In the genomic region with DNA sequence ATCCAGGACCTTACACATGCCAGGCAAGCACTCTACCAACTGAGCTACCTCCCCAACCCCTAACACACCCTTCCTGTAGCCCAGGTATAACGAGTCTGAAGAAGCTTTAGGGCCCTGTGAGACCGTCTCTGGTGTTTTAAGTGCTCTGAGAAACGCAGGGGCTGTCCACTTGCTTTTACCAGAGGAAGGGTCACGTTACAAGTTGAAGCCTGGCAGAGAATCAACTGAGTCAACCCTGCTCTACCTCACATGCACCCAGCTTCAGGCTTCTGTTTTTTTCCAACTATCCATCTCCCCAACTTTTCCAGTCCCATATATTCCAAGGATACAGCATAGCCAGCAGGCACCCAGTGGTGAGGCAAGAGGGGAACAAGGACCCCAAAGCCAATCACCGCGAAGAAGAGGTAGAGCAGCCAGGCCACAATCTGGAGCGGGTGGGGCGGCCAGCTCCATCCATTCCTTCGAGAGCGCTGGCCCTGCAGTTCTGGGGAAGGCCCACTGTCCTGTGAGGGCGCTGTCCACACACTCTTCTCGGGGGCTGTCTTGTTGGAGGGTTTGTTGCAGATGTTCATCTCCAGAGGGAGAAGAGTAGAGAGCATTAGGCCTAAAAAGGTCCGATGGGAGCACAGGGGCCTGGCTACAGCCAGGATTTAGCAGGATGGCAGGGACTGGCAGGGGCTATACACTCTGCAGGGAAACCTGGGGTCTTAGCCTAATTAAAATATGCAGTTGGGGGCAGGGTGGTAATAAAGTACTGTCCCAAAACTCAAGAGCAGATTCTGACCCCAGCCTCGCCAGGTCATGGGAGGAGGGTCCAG, we compare ENCODE assay signal across 9 mouse cellular contexts. TPM values are rescaled to one million over a fixed set of nuclear protein-coding genes. Genes with fewer than 3 reads are reported as not detected.
DNase-seq lines count a peak whose midpoint lies in the region; ATAC-seq lines count a peak whose summit lies in the region.
"Had no signal": no experiment of that assay in that cellular context is flagged by ENCODE, and none has a peak within 500 bp of the region (broad histone marks: within the 10 kb centered on the region; RNA-seq: fewer than 3 reads in every experiment).

No protein-coding gene starts in this region.

- H3K4me3 ChIP-seq in kidney, embryonic 14.5 days (ENCODE audit: low read length), result no peak overlapping the region
- no peak overlapping the region for H3K4me3 ChIP-seq in midbrain, embryonic 12.5 days
- H3K4me3 ChIP-seq: liver, embryonic 15.5 days had no signal

- DNase-seq in kidney, adult 18-20 months, result no peak
- DNase-seq in brain, adult 2 months (ENCODE audit: low read depth, low spot score), result peak; percentile 39
- DNase-seq in heart, adult 8-10 months (ENCODE audit: low spot score), result peak; percentile 69
- peak; percentile 78 to 84 for DNase-seq in kidney, postnatal 4 days
- DNase-seq in T-cell, adult 2 months (ENCODE audit: low spot score), result no peak

- H3K27me3 ChIP-seq in kidney, embryonic 14.5 days (ENCODE audit: control insufficient read depth, insufficient read depth, low read length), result no peaks in the 10 kb centered on the region
- H3K27me3 ChIP-seq in midbrain, embryonic 12.5 days, result no peaks in the 10 kb centered on the region

- H3K27ac ChIP-seq in kidney, embryonic 14.5 days (ENCODE audit: low read depth, low read length), result 0 out of 2 replicates have a peak overlapping the region, but pooled peaks have one; percentile 5
- peak overlapping the region; percentile 12; the same call in 1 of the 2 replicates for H3K27ac ChIP-seq in midbrain, embryonic 12.5 days (replicated peaks)
- H3K27ac ChIP-seq: liver, embryonic 15.5 days had no signal

- peaks cover 7% of the 10 kb centered on the region; the same call in 1 of the 2 replicates for H3K4me1 ChIP-seq in kidney, embryonic 14.5 days (ENCODE audit: control insufficient read depth, insufficient read depth, low read length)
- H3K4me1 ChIP-seq in midbrain, embryonic 12.5 days, result peaks cover 15% of the 10 kb centered on the region
- H3K4me1 ChIP-seq: liver, embryonic 15.5 days had no signal

- H3K9me3 ChIP-seq in kidney, embryonic 14.5 days (ENCODE audit: control insufficient read depth, low read length), result no peaks in the 10 kb centered on the region
- no peaks in the 10 kb centered on the region for H3K9me3 ChIP-seq in midbrain, embryonic 12.5 days
- H3K9me3 ChIP-seq: liver, embryonic 15.5 days had no signal

- peak; percentile 47; the same call in 1 of the 2 replicates for ATAC-seq in kidney, embryonic 14.5 days (ENCODE audit: low FRiP score, low TSS enrichment)
- peak; percentile 47; the same call in 1 of the 2 replicates for ATAC-seq in midbrain, embryonic 12.5 days (ENCODE audit: low FRiP score, low read depth)
- no peak for ATAC-seq in CD4-positive, CD25-positive, alpha-beta regulatory T cell, adult 4 months

- WGBS in kidney, embryonic 14.5 days, result 37% methylated on average over 14 of the region's 14 CpGs
- 33% methylated on average over 14 of the region's 14 CpGs for WGBS in midbrain, embryonic 12.5 days

- no peak overlapping the region for H3K4me2 ChIP-seq in kidney, embryonic 14.5 days (replicated peaks; ENCODE audit: low read depth, low read length)
- no peak overlapping the region for H3K4me2 ChIP-seq in midbrain, embryonic 12.5 days (replicated peaks)
- H3K4me2 ChIP-seq: liver, embryonic 15.5 days had no signal

- H3K36me3 ChIP-seq in kidney, embryonic 14.5 days (ENCODE audit: control insufficient read depth, insufficient read depth, low read length), result peaks cover 10% of the 10 kb centered on the region
- 0 out of 2 replicates have a peak, but pooled peaks cover 3% of the 10 kb centered on the region for H3K36me3 ChIP-seq in midbrain, embryonic 12.5 days
- H3K36me3 ChIP-seq: liver, embryonic 15.5 days had no signal

- H3K9ac ChIP-seq in kidney, embryonic 14.5 days (ENCODE audit: low read depth, low read length), result 0 out of 2 replicates have a peak overlapping the region, but pooled peaks have one; percentile 24
- 0 out of 2 replicates have a peak overlapping the region, but pooled peaks have one; percentile 15 for H3K9ac ChIP-seq in midbrain, embryonic 12.5 days (replicated peaks)
- H3K9ac ChIP-seq: liver, embryonic 15.5 days had no signal

RNA-seq across cellular contexts. Expression of a gene that starts 12.1 kb away (rescaled TPM):
- 18.3 and 22.3 TPM in 2 replicates for polyA plus RNA-seq in kidney, embryonic 14.5 days (2014; fragmentation: Nextera tagmentation; extraction: Ambion mirVana)
- total RNA-seq in heart, adult 8-10 months (2022), result 10 to 100 TPM; 25.8 to 42.5 (median 34.9) TPM
- 86.8 and 94.2 TPM in 2 replicates for polyA plus RNA-seq in midbrain, embryonic 12.5 days (2016; fragmentation: Nextera tagmentation; extraction: Ambion mirVana)
- polyA plus RNA-seq in CD4-positive, CD25-positive, alpha-beta regulatory T cell, adult 4 months (2017; shearing (Covaris generic)), result 1 to 10 TPM; 1.2 to 1.4 TPM

RNA-seq across cellular contexts. Expression of a gene that starts 13.3 kb away (rescaled TPM):
- polyA plus RNA-seq in kidney, embryonic 14.5 days (2014; fragmentation: Nextera tagmentation; extraction: Ambion mirVana), result 27.4 and 37.3 TPM in 2 replicates
- 10 to 100 TPM; 13.0 to 15.3 (median 13.5) TPM for total RNA-seq in heart, adult 8-10 months (2022)
- polyA plus RNA-seq in midbrain, embryonic 12.5 days (2016; fragmentation: Nextera tagmentation; extraction: Ambion mirVana), result 29.9 and 30.9 TPM in 2 replicates
- 1 to 10 TPM in 1 of 2 experiments, under 1 TPM in 1; 0.97 to 1.5 TPM for polyA plus RNA-seq in CD4-positive, CD25-positive, alpha-beta regulatory T cell, adult 4 months (2017; shearing (Covaris generic))

RNA-seq across cellular contexts. Expression of a gene that starts 35.1 kb away (rescaled TPM):
- polyA plus RNA-seq in kidney, embryonic 14.5 days (2014; fragmentation: Nextera tagmentation; extraction: Ambion mirVana), result 32.9 and 40.2 TPM in 2 replicates
- total RNA-seq in heart, adult 8-10 months (2022), result under 1 TPM in 1 of 4 experiments, not detected in 3; 0.22 TPM
- 20.1 and 23.5 TPM in 2 replicates for polyA plus RNA-seq in midbrain, embryonic 12.5 days (2016; fragmentation: Nextera tagmentation; extraction: Ambion mirVana)
- not detected for polyA plus RNA-seq in CD4-positive, CD25-positive, alpha-beta regulatory T cell, adult 4 months (2017; shearing (Covaris generic))

Comparison
In these comparisons a context has a peak if more than half of its experiments do, and no peak if none do; other contexts are left out.
1. DNase-seq: peak in brain, adult 2 months (single experiment), heart, adult 8-10 months (single experiment) and kidney, postnatal 4 days (2 of 2); none in kidney, adult 18-20 months (single experiment) and T-cell, adult 2 months (single experiment).
2. RNA of a gene that starts 13.3 kb away (polyA plus RNA-seq): 27.4 to 37.3 TPM in kidney, embryonic 14.5 days and 29.9 to 30.9 TPM in midbrain, embryonic 12.5 days; 0.97 to 1.5 TPM in CD4-positive, CD25-positive, alpha-beta regulatory T cell, adult 4 months; every median in the first group is over 10 times any median in the second.
3. RNA of a gene that starts 35.1 kb away (polyA plus RNA-seq): 32.9 to 40.2 TPM in kidney, embryonic 14.5 days and 20.1 to 23.5 TPM in midbrain, embryonic 12.5 days; not detected in CD4-positive, CD25-positive, alpha-beta regulatory T cell, adult 4 months; every median in the first group is over 10 times any median in the second.